Mouse (Mus musculus) gastrocnemius, postnatal 36 days (tissue): ENCODE results near the gene Gm43951. TPM values are rescaled to one million over a fixed set of nuclear protein-coding genes. Genes with fewer than 3 reads are reported as not detected.

Source experiments
- total RNA-seq, 2 experiments: library from RNA; stranded (reverse); gene quantifications; 2 replicates each; pipeline ENCODE4 v1.2.3; 2021

The Gm43951 gene
- total RNA-seq, 2 experiments from 2014 or later = 0.07 to 0.23 TPM

Other genes with a start within 250 kb of the Gm43951 start
- gene Aipl1, start 169.3 kb downstream of the Gm43951 start, total RNA-seq = not detected
- under 1 TPM; 0.62 to 0.71 TPM for gene Pimreg, start 164.8 kb downstream of the Gm43951 start, total RNA-seq
- gene Pitpnm3, start 71.1 kb downstream of the Gm43951 start, total RNA-seq = 1 to 10 TPM; 1.1 to 1.9 TPM
- 1 to 10 TPM in 1 of 2 experiments, under 1 TPM in 1; 0.77 to 1.2 TPM for gene 4933427D14Rik, start 619 bp upstream of the Gm43951 start, total RNA-seq
- gene Txndc17, start 707 bp upstream of the Gm43951 start, total RNA-seq = 10 to 100 TPM; 27.6 to 28.5 TPM
- 1 to 10 TPM; 4.4 to 7.2 TPM for gene Med31, start 8.8 kb upstream of the Gm43951 start, total RNA-seq
- gene Slc13a5, start 60.4 kb upstream of the Gm43951 start, total RNA-seq = not detected
- 1 to 10 TPM; 3.5 to 6.9 TPM for gene Xaf1, start 94.8 kb upstream of the Gm43951 start, total RNA-seq
- gene Fbxo39, start 107.6 kb upstream of the Gm43951 start, total RNA-seq = not detected
- gene Tekt1, start 155.6 kb upstream of the Gm43951 start, total RNA-seq = 1 to 10 TPM in 1 of 2 experiments, under 1 TPM in 1; 0.92 to 1.1 TPM
- gene Smtnl2, start 204.9 kb upstream of the Gm43951 start, total RNA-seq = 100 to 1,000 TPM; 206 to 299 TPM
- 1 to 10 TPM in 1 of 2 experiments, under 1 TPM in 1; 0.28 to 1.0 TPM for gene Ggt6, start 228.7 kb upstream of the Gm43951 start, total RNA-seq
- 10 to 100 TPM; 48.6 to 58.9 TPM for gene Mybbp1a, start 234.5 kb upstream of the Gm43951 start, total RNA-seq